Mouse (Mus musculus) heart, embryonic 15.5 days (tissue): ENCODE measurements around the gene Pde2a. TPM values are rescaled to one million over a fixed set of nuclear protein-coding genes. Genes with fewer than 3 reads are reported as not detected.
A peak's percentile ranks its signal among the peaks of the same experiment; 100 is the strongest.

Experiments
- ATAC-seq: fragments of 200-750 bp; cut with Nextera tagmentation; replicated peaks from 2 replicates; pipeline ENCODE4 v1.8.0; 2017; ENCODE audit warnings: low read depth, moderate TSS enrichment; ENCODE audit not compliant: insufficient number of reproducible peaks, insufficient read depth, low FRiP score
- H3K27ac ChIP-seq: fragments of 300-500 bp; sonication (generic); 2 replicates; pipeline ENCODE4 v1.5.1; 2015; ENCODE audit warnings: mild to moderate bottlenecking, inconsistent platforms
- H3K27me3 ChIP-seq: fragments of 300-500 bp; sonication (generic); 2 replicates; pipeline ENCODE4 v1.6.1; 2015; ENCODE audit warnings: inconsistent platforms
- H3K36me3 ChIP-seq: fragments of 300-500 bp; sonication (generic); 2 replicates; pipeline ENCODE4 v1.6.1; 2015; ENCODE audit warnings: mild to moderate bottlenecking, inconsistent platforms
- H3K4me1 ChIP-seq: fragments of 300-500 bp; sonication (generic); replicated peaks from 2 replicates; pipeline ENCODE4 v1.6.1; 2015; ENCODE audit warnings: inconsistent platforms
- H3K4me2 ChIP-seq: fragments of 300-500 bp; sonication (generic); 2 replicates; pipeline ENCODE4 v1.6.1; 2015; ENCODE audit warnings: inconsistent platforms, mild to moderate bottlenecking, moderate library complexity
- H3K4me3 ChIP-seq: fragments of 300-500 bp; sonication (generic); 2 replicates; pipeline ENCODE4 v1.5.1; 2015; ENCODE audit warnings: mild to moderate bottlenecking, inconsistent platforms
- H3K9ac ChIP-seq: fragments of 300-500 bp; sonication (generic); 2 replicates; pipeline ENCODE4 v1.6.1; 2015; ENCODE audit warnings: mild to moderate bottlenecking, inconsistent platforms
- H3K9me3 ChIP-seq: fragments of 300-500 bp; sonication (generic); replicated peaks from 2 replicates; pipeline ENCODE4 v1.6.1; 2016; ENCODE audit warnings: inconsistent platforms
- WGBS: fragments of 180-500 bp; shearing (Covaris S2); methylation state at CpG from one replicate; pipeline ENCODE4 v1.1.7; 2015; ENCODE audit warnings: mixed read lengths; 5-methylcytosine and 5-hydroxymethylcytosine counted together
- polyA plus RNA-seq: library from polyadenylated mRNA; unstranded; fragments of >200 nt; fragmentation: Nextera tagmentation; extraction: Ambion mirVana; gene quantifications from 2 replicates; pipeline ENCODE4 v1.2.1, GENCODE M21; 2015

Pde2a gene
- polyA plus RNA-seq, 1 experiment from 2014 or later, result 16.3 TPM

DNA sequence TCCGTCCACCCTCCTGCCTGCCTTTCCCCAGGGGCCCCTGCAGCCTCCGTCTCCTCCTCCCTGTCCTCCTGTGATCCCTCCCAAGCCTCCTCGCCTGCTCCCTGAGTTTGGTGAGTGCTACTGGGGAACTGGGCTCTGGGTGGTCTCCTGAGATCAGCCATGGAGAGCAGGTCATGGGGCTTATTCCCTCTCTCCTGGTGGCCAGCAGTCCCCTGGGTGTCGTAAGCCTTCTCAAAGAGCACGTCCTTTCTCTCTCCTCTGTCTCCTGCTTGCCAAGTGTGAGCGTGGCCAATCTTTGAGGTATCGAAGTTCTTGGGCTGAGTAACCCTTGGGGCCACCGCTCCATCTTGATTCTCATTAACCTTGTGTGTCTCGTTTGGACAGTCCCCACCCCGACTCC lies 36.6 kb upstream of the Pde2a start:
- no peaks in the 10 kb centered on the region for H3K27me3 ChIP-seq
- no peak overlapping the region for H3K9ac ChIP-seq
- WGBS, result 63% methylated on average over 10 of the region's 10 CpGs
- H3K36me3 ChIP-seq, result peaks cover 13% of the 10 kb centered on the region; the same call in 1 of the 2 replicates
- ATAC-seq, result no peak
- H3K4me3 ChIP-seq, result no peak overlapping the region
- H3K4me1 ChIP-seq, result peaks cover 32% of the 10 kb centered on the region
- H3K9me3 ChIP-seq, result no peaks in the 10 kb centered on the region
- peak overlapping the region; percentile 44; the same call in 1 of the 2 replicates for H3K27ac ChIP-seq
- no peak overlapping the region for H3K4me2 ChIP-seq

DNA sequence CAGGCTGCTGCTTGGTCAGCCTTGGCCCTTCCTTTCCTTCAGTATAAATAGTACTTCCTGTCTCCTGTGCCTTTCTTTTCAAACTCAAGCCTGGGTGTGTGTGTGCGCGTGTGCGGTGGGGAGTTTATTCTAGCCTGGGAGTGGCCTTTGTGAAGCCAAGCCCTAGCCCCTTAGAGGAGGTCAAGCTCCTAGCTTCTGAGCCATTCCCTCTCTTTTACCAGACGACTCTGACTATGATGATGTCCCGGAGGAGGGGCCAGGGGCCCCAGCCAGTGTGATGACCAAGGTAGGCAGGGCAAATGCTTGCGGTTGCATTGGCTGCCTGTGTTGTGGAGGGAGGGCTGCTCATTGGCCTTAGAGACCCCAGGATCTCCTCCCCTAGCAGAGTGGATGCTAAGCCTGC lies 36.2 kb upstream of the Pde2a start:
- Histone ChIP-seq H3K4me3 (no peak overlapping the region), H3K4me2 (peak overlapping the region; percentile 8; the same call in 1 of the 2 replicates), H3K27ac (peak overlapping the region; percentile 44), H3K9ac (no peak overlapping the region), H3K4me1 (peaks cover 35% of the 10 kb centered on the region), H3K9me3 (no peaks in the 10 kb centered on the region), H3K36me3 (peaks cover 16% of the 10 kb centered on the region; the same call in 1 of the 2 replicates), H3K27me3 (no peaks in the 10 kb centered on the region)
- ATAC-seq, result no peak; the same call in 1 of the 2 replicates
- 33% methylated on average over 6 of the region's 6 CpGs for WGBS

DNA sequence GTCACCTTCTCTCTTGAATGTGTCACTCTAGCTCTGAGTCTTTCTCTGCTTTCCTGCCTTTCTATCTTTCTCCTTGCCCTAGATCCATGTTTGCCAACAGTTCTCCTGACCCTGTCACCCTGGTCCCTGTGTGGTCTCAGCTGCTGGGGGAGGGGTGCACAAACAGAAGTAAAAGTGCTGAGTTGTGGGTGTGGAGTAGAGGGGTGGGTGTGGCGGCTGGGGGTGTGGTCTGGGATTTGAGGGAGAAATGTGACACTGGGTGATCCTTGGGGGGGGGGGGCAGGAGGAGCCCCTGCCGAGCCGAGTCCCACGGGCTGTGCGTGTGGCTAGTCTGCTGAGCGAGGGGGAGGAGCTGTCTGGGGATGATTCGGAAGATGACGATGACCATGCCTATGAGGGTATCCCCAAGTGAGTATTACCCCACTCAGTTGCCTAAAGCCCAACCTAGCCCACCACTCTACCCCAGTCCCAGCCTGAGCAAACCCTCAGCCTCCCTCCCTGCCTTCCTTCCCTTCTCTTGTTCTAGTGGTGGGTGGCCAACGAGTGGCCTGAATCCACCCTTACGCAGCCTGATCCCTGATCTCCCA lies 35.5 kb upstream of the Pde2a start:
- H3K9me3 ChIP-seq, result no peaks in the 10 kb centered on the region
- H3K27ac ChIP-seq, result peak overlapping the region; percentile 44; the same call in 1 of the 2 replicates
- no peaks in the 10 kb centered on the region for H3K27me3 ChIP-seq
- WGBS, result 55% methylated on average over 10 of the region's 10 CpGs
- H3K4me2 ChIP-seq, result peak overlapping the region; percentile 8; the same call in 1 of the 2 replicates
- no peak overlapping the region for H3K9ac ChIP-seq
- no peak overlapping the region for H3K4me3 ChIP-seq
- peaks cover 41% of the 10 kb centered on the region for H3K4me1 ChIP-seq
- ATAC-seq, result no peak
- peaks cover 16% of the 10 kb centered on the region; the same call in 1 of the 2 replicates for H3K36me3 ChIP-seq

DNA sequence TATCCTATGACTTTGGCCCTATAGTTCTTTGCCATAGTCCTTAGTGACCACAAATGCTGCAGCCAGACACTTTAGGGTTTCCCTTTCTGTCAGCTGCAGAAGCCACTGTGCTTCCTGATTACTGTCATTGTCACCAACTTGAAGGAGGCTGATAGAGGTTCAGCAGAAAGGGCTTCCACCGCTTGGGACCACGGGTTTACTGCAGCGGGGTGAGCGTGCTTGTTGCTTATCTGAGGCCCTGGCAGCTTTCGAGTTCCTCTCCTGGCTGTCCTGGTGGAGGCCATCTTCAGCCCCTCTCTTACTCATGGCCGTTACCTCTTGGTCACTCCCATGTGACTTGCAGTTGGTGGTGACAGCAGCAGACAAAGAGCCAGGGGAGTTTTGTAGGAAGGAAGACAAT lies 32.2 kb upstream of the Pde2a start:
- H3K27me3 ChIP-seq, result no peaks in the 10 kb centered on the region
- H3K9me3 ChIP-seq, result no peaks in the 10 kb centered on the region
- 38% methylated on average over 6 of the region's 6 CpGs for WGBS
- H3K4me1 ChIP-seq, result peaks cover 70% of the 10 kb centered on the region
- H3K9ac ChIP-seq, result no peak overlapping the region
- H3K27ac ChIP-seq, result no peak overlapping the region
- no peak overlapping the region for H3K4me3 ChIP-seq
- no peak for ATAC-seq
- no peak overlapping the region for H3K4me2 ChIP-seq
- peaks cover 18% of the 10 kb centered on the region; the same call in 1 of the 2 replicates for H3K36me3 ChIP-seq

DNA sequence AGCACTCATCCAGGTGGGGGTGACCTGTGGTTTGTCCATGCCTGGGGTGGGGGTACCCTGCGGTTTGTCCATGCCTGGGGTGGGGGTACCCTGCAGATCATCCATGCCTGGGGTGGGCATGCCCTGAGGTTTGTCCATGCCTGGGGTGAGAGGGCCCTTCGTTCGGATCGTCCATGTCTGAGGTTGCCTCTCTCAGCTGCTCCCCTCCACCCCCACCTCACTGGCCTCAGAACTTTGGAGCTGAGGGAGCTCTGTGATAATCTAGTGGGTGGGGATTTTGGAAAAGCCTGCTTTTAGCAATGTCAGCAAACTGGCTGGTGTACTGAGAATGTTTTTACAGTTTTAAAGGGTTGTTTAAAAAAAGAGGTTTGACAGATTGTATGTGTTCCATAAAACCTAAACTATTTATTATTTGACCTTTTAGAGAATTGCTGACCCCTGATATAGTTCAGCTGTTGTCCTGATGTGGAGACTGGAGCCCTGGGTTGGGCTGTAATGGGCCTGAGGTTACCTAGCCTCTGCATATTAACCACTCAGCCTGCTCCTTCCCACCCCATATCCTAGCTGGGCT lies 29.5 kb upstream of the Pde2a start:
- no peak overlapping the region for H3K9ac ChIP-seq
- no peak overlapping the region for H3K4me3 ChIP-seq
- H3K4me1 ChIP-seq, result peaks cover 59% of the 10 kb centered on the region
- no peak overlapping the region for H3K4me2 ChIP-seq
- peak overlapping the region; percentile 90 for H3K27ac ChIP-seq
- peaks cover 19% of the 10 kb centered on the region; the same call in 1 of the 2 replicates for H3K36me3 ChIP-seq
- no peak for ATAC-seq
- H3K27me3 ChIP-seq, result no peaks in the 10 kb centered on the region
- no peaks in the 10 kb centered on the region for H3K9me3 ChIP-seq
- WGBS, result 41% methylated on average over 4 of the region's 4 CpGs

DNA sequence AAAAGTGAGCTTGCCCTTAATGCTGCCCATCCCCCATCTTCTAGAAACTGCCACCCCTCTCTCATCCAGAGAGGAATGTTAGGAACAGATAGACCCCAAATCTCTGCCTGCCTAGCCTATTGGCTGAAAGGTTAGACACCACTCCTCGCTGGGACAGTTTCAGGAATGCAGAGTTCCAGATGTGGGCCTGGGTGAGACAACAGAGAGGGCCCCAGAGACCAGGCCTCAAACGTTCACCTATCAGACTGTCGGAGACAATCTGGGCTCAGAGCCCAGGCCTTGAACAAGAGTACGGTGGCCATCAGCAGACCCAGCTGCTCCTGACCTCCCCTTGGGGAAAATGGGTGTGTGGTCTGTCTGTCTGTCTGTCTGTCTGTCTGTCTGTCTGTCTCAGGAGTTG lies 28.5 kb upstream of the Pde2a start:
- no peak for ATAC-seq
- H3K4me1 ChIP-seq, result peaks cover 59% of the 10 kb centered on the region
- no peaks in the 10 kb centered on the region for H3K9me3 ChIP-seq
- H3K27ac ChIP-seq, result peak overlapping the region; percentile 90
- H3K9ac ChIP-seq, result no peak overlapping the region
- 18% methylated on average over 4 of the region's 4 CpGs for WGBS
- no peak overlapping the region for H3K4me3 ChIP-seq
- peaks cover 21% of the 10 kb centered on the region for H3K36me3 ChIP-seq
- H3K4me2 ChIP-seq, result peak overlapping the region; percentile 57; the same call in 1 of the 2 replicates
- no peaks in the 10 kb centered on the region for H3K27me3 ChIP-seq

DNA sequence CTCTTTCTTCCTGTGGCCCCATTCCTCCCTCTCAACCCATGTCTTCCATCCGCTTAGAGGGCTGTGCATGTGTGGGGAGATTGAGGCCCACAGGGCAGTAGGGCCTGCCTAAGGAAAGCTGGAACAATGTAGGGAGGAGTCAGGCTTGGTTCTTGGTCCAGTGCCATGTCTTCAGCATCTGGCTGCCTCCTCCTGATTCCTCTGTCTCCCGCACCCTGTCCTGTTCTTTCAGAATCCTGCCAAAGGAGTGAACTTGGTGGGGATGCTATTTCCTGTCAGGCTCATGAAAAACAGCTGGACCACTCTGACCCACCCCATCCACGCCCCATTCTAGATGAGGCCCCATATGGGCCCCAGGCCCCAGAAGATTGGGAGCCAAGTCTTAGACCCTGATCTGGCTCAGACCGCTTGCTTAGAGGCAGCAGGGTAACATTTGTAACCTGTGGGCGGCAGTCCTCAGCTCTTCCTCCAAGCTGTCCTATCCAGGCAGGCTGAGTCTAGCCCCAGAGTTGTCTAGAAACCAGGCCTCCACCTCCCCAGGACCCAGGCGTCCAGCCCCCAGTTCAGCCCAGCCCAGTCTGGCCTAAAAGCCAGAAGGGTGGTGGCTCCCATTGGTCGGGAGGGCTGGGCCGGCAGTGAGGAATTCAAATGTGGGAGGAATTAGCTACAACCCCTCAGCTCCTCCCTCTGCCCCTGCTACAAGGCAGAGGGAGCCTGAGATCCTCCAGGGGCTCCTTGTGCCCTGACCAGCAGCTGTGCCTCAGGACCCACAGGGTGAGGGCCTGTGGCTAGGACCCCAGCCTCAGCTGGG lies 27.6 kb upstream of the Pde2a start:
- H3K27ac ChIP-seq, result peak overlapping the region; percentile 90
- peak overlapping the region; percentile 43; the same call in 1 of the 2 replicates for H3K9ac ChIP-seq
- H3K27me3 ChIP-seq, result no peaks in the 10 kb centered on the region
- 34% methylated on average over 8 of the region's 8 CpGs for WGBS
- H3K4me1 ChIP-seq, result peaks cover 59% of the 10 kb centered on the region
- H3K4me3 ChIP-seq, result peak overlapping the region; percentile 37
- H3K4me2 ChIP-seq, result peak overlapping the region; percentile 57
- no peaks in the 10 kb centered on the region for H3K9me3 ChIP-seq
- H3K36me3 ChIP-seq, result peaks cover 28% of the 10 kb centered on the region
- ATAC-seq, result peak; percentile 78

DNA sequence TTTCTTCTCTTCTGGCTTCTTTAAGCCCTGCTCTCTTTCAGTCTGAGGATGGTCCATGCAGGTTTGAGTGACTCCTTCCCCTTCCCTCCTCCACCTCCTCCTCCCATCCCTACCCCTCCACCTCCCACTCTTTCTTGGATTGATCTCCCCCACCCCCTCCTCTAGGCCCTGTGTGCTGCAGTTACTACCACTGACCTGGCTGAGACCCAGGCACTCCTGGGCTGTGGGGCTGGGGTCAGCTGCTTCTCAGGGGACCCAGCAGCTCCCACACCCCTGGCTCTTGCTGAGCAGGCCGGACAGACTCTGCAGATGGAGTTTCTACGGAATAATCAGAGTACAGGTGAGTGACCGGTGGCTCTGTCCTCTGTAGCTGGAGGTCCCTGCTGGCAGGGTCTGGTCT lies 26.9 kb upstream of the Pde2a start:
- H3K27me3 ChIP-seq, result no peaks in the 10 kb centered on the region
- 65% methylated on average over 3 of the region's 3 CpGs for WGBS
- peak overlapping the region; percentile 37 for H3K4me3 ChIP-seq
- no peak for ATAC-seq
- peaks cover 53% of the 10 kb centered on the region for H3K4me1 ChIP-seq
- H3K9me3 ChIP-seq, result no peaks in the 10 kb centered on the region
- peaks cover 34% of the 10 kb centered on the region for H3K36me3 ChIP-seq
- peak overlapping the region; percentile 90 for H3K27ac ChIP-seq
- peak overlapping the region; percentile 43; the same call in 1 of the 2 replicates for H3K9ac ChIP-seq
- H3K4me2 ChIP-seq, result peak overlapping the region; percentile 57

DNA sequence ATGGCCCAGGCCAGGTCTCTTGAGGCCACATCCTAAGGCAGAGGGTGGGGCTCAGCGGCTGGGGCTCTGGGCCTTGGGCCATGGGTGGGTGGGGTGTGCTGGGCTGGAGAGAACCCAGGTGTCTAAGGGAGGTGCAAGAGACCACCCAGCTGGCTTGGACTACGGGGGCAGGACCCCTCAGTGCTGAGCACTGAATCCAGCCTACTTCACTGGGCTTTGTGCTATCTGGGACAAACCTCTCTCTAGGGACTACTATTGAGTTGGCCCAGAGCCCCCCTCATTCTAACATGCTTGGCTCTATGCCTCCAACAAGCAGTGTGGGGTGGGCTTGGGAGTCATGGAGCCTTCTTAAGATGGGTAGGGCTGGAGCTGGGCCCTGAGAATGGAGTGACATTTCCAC lies 26.0 kb upstream of the Pde2a start:
- Histone ChIP-seq H3K27ac (no peak overlapping the region), H3K36me3 (peaks cover 35% of the 10 kb centered on the region), H3K4me2 (peak overlapping the region; percentile 57), H3K27me3 (no peaks in the 10 kb centered on the region), H3K4me1 (peaks cover 46% of the 10 kb centered on the region), H3K9me3 (no peaks in the 10 kb centered on the region), H3K4me3 (peak overlapping the region; percentile 37), H3K9ac (no peak overlapping the region)
- ATAC-seq, result no peak
- 70% methylated on average over 2 of the region's 2 CpGs for WGBS

DNA sequence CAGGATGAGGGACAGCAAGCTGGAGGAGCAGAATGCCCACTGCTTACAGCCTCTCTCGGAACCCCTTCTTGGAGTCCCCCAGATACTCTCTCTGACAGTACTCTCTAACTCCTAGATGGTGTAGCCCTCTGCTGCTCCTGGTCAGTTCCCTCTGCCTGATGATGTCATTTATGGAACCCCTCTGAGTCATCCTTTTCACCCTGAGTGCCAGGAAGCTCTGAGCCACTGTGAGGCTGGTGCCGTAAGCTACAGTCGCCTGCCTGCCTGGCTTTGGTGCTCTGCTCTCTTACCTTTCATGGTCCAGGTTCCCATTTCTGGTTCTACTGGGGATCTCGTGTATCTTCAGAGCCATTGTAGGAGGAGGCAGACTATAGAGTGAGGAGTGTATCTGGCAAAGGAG lies 24.3 kb upstream of the Pde2a start:
- Histone ChIP-seq H3K4me1 (peaks cover 29% of the 10 kb centered on the region), H3K4me3 (no peak overlapping the region), H3K4me2 (no peak overlapping the region), H3K27me3 (no peaks in the 10 kb centered on the region), H3K9ac (no peak overlapping the region), H3K9me3 (no peaks in the 10 kb centered on the region), H3K36me3 (peaks cover 50% of the 10 kb centered on the region), H3K27ac (no peak overlapping the region)
- ATAC-seq, result no peak
- WGBS, result 80% methylated on average over 4 of the region's 4 CpGs

DNA sequence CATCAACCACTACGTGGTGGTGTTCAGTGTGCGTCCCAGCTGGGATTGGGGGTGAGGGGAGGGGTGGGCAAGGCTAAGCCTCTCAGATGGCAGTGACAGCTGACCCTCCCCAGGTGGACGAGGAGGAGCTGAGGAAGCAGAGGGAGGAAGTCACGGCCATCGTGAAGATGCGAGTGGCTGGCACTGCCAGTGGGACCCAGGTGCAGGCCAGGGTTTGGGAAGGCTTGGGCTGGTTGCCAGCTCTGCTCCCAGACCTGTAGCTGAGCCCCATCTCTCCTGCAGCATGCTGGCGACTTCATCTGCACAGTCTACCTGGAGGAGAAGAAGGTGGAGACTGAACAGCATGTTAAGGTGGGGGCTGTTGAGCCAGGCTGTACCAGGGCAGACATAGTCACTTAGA lies 20.0 kb upstream of the Pde2a start:
- Histone ChIP-seq H3K4me2 (no peak overlapping the region), H3K4me3 (no peak overlapping the region), H3K9me3 (no peaks in the 10 kb centered on the region), H3K9ac (no peak overlapping the region), H3K27ac (no peak overlapping the region), H3K36me3 (peaks cover 61% of the 10 kb centered on the region), H3K4me1 (peaks cover 28% of the 10 kb centered on the region), H3K27me3 (no peaks in the 10 kb centered on the region)
- WGBS, result 88% methylated on average over 7 of the region's 7 CpGs
- no peak for ATAC-seq
